Mouse (Mus musculus) heart, postnatal 14 days (tissue): Measurements from ENCODE around the gene Rabgap1l. TPM values are rescaled to one million over a fixed set of nuclear protein-coding genes. Genes with fewer than 3 reads are reported as not detected.

Experiments used
- DNase-seq, 2 experiments: peaks; one replicate each; pipeline ENCODE4 v3.0.0; 2021 to 2022
- intact Hi-C: fragments of 180-260 bp; cut with DNase I; formaldehyde crosslinking; loops from one replicate; pipeline ENCODE4 v1.15.1; 2025
- long read RNA-seq, 2 experiments: library from polyadenylated mRNA; stranded (forward); transcript quantifications; one replicate each; pipeline ENCODE4 v2.0.0; 2021
- total RNA-seq, 2 experiments: library from RNA; stranded (reverse); gene quantifications; 2 replicates each; pipeline ENCODE4 v1.2.3; 2021

Gene Rabgap1l
- 10 to 100 TPM; 71.1 to 83.6 TPM for total RNA-seq
- long read RNA-seq, experiment 1, transcript Rabgap1l-201 (21 exons, 2,748 nt), result major isoform, 32 of 45 reads
- long read RNA-seq, experiment 1, partial matches to known transcripts, result 3 of 45 reads
- long read RNA-seq, experiment 1, other reads (novel, unspliced or antisense), result 10 of 45 reads
- long read RNA-seq, experiment 2, transcript Rabgap1l-201 (21 exons, 2,748 nt), result major isoform, 21 of 30 reads
- long read RNA-seq, experiment 2, partial matches to known transcripts, result 1 of 30 reads
- long read RNA-seq, experiment 2, other reads (novel, unspliced or antisense), result 8 of 30 reads

- intact Hi-C loops, result loop anchor here (2.0 to 5.0 kb wide), 2 partner anchors 46 to 114 kb away; partner anchors contain the start of gene Rc3h1
- DNase-seq, result peak; percentile 88 to 90
Measured at GRCm38 (mm10) chr1:160792686-160793355, at the start of gene Rabgap1l. TSS of gene Rabgap1l (minus strand) at chr1:160793211.

DNA sequence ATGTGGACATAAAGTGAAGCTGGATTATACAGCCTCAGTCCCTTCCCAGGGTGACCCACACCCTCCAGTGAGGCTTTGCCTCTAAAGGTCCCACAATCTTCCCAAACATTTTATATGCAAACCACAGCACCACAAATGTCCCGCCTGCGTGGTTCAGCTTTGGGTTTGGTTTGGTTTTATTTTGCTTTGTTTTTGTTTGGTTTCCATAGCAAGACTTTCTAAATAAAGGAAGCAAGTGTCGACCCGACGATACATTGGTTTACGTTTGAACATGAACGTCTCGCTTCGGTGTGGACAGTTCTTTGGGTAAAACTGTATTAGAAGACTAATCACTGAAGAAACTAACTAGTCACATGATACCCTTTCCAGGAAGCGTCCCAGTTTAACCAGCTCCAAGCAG is 49.6 kb upstream of the Rabgap1l start:
- intact Hi-C loops, result no loop called here
- DNase-seq, result no peak

DNA sequence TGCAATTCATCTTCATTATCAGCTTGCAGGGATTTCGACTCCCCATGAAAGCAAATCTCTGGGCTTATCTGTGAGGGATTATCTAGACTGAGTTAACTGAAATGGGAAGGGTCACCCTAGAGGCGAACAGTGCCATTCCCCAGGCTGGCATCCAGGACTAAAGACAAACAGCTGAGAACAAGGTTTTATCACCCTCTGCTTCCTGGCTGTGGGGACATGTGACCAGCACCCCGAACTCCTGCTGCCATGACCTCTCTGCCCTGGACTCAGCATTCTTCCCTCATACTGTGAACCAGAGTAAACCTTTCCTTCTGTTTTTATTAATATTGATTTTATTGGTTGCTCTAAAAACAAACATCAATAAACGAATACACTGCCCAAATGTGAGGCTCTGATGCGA is 47.6 kb upstream of the Rabgap1l start:
- intact Hi-C loops, result no loop called here
- DNase-seq, result no peak

DNA sequence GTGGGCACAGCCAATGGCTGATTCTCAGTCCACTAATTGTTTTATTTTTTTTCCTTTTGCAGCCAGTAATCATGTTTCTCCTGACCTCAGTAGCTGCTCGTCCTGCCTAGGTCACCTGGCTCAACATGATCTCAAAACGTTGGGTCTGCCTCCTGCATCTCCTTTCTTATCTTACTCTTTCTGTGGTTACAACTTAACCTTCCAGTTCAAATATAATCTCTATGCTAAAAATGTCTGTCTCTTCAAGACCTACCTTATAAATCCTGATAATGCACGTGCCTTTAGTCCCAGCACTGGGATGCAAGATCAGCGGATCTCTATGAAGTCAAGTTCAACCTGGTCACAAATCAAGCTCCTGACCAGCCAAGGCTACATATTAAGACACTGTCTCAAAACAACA is 46.1 kb upstream of the Rabgap1l start:
- intact Hi-C loops, result no loop called here
- DNase-seq, result no peak

GRCm38 (mm10) chr1:160834446-160834845 is 41.4 kb upstream of the Rabgap1l start:
- intact Hi-C loops, result no loop called here

DNA sequence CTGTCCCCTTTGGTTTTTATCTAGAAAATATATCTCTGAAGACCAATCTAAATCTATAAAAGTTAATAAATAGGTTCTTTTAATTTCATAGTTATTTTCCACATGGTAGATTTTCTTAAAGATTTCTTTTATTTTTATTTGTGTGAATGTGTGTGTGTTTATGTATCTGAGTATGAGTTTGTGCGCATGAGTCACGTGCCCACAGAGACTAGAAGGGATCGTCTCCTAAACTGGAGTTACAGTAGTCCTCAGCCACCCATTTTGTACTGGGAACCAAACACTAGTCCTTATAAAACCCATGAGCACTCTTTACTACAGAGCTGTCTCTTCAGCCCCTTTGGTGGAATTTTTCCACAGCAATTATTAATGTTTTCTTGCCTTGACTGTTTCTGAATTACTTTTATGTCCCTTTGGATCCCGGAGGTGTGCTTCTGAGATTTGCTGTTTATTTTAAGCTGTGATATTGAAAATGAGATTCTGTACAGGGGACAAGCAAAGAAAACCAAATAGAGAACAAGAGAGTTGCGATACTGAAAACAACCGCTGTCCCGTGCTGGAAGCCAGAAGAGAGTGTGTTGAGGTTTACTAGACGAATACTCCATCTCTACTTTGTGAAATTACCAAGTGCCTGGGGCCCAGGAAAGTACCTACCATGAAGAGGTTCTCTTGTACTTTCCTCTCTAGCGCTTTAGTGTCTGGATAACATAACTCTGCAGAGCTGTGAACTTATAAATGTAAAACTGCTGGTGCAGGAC is 39.4 kb upstream of the Rabgap1l start:
- DNase-seq, result no peak
- intact Hi-C loops, result no loop called here

More at GRCm38 (mm10) chr1:160834446-160834845, 41.4 kb upstream of the Rabgap1l start:
- no peak for DNase-seq

DNA sequence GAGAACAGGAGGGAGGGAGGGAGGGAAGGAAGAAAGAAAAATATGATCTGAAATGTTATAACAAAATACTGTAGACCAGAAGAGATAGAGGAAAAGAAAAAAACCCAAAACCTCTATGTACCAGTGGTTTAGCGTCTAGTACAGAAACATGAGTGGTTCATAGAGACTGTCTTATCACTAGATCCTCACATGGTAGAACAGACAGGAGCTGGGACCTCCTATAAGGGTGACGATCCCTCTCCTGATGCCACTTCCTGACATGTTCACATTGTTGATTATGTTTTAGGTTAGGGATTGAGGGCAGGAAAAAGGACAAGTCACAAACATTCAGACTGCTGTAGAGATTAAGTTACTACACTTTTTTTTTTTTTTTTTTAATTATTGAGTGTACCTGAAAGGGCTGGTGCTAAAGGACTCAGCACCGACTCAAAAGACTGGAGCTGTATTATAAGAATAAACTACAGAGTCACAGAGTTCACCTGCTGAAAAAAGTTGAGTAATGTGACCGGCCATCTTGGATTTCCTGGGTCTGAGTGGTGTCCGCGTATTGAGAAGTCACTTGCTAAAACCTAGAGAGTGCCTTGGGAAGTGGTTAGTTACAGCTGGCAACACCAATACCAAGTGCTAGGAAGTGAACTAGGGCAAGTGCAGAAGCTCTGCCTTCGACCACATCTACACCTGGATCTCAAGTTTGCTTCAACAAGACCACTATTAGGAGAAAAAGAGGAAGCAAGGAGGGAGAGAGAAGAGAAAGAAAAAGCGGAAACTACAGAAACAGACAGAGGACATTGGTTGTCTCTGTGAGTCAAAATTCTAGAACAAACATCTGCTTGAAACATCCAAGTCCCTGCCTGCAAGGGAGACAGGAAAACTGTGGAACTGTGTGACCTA is 37.8 kb upstream of the Rabgap1l start:
- DNase-seq, result no peak
- intact Hi-C loops, result no loop called here

DNA sequence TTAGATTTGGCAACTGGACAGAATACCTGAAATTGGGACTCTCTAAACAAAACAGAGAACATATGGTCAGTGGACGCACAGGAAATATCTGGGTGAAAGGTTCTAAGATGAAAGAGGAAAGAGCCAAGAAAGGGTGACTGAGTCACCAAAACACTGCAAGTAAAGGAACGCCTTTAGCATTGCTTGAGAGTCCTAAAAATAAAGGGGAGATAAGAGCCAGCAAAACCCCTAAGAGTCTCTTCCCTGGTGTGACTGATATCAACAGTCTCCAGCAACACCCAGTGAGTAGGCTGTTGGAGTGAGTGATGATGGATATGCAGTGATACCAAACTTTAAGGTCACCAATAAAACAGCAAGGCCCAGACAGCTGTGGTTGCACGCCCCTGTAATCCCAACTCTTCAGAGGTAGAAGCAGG is 32.4 kb upstream of the Rabgap1l start:
- DNase-seq, result no peak
- intact Hi-C loops, result no loop called here

DNA sequence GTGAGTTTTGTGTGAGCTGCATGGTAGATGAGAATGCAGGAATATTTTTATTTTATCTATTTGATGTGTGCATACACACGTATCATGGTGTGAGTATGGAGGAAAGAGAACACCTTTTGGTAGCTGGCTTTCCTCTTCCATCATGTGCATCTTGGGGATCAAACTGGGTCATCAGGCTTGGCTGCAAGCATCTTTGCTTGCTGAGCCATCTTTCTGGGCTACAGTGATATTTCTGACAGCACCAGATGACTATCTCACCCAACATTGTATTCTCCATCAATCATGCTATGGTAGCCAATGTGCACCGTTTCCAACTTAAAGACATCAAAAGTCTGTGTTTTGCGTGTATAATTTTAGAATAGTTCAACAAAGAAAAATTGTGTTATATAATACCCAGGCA is 30.6 kb upstream of the Rabgap1l start:
- intact Hi-C loops, result no loop called here
- DNase-seq, result no peak

DNA sequence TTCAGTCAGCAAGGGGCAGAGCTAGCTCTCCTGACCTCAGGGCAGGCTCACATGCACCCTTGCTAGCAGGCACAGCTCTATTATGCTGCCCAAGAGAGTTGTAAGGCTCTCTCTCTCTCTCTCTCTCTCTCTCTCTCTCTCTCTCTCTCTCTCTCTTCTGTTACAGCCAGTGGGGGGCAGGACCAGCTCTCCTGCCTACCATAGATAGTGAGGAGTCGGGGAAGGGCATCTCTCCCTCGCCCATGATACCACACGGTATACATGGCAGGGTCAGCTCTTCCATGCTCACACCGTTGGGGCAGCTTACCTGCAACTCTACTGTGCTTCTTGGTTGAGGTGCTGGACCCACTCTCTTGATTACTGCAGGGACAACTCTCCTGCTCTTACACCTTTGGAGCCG is 21.2 kb upstream of the Rabgap1l start:
- no peak for DNase-seq
- intact Hi-C loops, result no loop called here

DNA sequence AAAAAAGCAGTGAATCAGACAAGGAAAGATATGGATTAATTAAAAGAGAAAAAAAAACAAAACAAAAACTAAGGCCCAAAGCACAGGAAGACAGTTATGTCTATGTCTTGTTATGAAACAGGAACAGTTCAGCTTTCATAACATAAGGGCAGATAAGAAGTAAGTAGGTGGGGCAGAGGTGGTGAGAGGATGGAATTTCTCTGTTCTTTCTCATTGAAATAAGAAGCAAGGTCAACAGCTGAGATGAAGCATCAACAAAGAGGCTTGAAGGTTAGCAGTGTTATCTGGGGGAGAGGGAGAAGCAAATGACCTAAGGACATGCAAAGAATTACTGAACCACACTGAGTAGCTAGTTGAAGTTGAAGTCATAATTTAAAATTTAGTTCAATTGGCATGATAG is 19.4 kb upstream of the Rabgap1l start:
- no peak for DNase-seq
- intact Hi-C loops, result no loop called here

DNA sequence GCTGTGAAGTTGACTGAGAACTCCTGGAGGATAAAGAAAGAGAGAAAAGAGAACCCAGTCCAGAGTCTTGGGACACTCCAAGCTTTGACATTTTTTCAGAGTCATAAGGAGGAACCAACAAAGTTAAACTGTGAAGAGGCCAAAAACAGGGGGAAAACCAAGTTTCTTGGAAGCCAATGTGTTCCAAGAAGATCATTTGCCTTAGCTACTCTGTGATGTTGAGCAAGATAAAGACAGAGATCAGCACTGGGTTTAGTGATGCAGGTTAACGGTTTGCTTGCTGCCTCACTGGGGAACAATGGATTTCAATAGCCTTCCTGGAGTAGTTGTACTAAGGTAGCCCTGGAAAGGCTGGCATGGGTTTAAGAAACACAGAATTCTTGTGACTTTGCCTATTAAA is 18.9 kb upstream of the Rabgap1l start:
- intact Hi-C loops, result no loop called here
- no peak for DNase-seq

- DNase-seq, result no peak
- intact Hi-C loops, result no loop called here
Measured at GRCm38 (mm10) chr1:160805268-160805667, 12.3 kb upstream of the Rabgap1l start.

- intact Hi-C loops, result no loop called here
- DNase-seq, result no peak
Measured at GRCm38 (mm10) chr1:160799972-160800371, 7.0 kb upstream of the Rabgap1l start.

DNA sequence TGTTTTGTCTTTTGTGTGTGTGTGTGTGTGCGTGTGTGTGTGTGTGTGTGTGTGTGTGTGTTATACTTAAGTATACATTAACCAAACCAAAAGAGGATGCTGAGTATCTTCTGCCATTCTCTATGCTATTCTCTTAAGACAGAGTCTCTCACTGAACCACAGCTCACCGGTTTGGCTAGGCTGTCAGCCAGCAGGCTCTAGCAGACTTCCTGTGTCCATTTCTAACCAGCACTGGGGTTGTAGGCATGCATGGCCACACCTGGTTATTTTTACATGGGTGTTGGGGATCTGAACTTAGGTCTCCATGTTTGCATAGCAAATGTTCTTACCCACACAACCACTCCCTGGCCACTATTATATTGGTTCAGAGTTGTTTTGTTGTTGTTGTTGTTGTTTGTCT is 2.0 kb upstream of the Rabgap1l start:
- intact Hi-C loops, result no loop called here
- DNase-seq, result no peak

DNA sequence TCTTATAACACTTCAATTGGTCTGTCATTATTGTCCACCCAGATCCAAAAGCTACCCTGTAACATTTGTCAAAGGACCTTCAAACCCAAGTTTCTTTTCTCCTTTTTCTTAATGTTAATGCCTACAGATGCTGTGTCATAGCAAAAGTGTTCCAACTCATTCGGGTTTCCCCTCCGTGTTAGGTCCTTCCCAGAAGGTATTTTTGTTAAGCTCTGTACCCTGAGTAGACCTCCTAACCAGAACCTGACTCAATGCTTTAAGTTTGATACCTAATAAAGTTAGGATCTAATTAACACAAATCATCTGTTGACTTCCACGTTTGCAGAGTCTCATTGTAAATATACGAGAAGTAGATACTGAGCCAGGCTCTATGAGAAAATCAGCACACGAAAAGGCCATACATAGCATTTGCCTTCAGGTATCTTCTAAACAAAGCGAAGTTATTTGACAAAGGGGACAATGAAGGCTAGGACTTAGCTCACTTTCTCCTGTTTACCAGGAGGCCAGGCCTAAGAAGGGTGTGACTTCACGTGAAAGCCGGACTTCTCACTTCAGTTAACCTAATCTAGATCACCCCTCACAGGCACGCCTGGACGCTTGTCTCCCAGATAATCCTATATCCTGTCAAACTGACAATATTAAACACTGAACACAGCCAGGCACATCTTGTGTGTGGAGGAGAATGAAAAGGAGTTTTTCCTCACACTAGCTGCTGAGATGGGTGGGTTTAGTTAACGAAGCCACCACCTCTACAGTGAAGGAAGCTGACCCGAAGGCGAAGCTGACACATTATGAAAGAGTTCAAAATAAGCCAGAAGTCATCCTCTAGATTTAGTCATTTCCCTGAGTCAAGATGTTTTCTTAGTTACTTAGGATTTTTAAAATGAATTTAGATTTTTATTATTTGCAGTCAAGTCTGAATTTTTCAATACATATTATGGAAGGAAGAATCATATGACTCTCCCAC is 1.1 kb upstream of the Rabgap1l start:
- DNase-seq, result no peak
- intact Hi-C loops, result loop anchor here (2.0 to 5.0 kb wide), 2 partner anchors 47 to 113 kb away; partner anchors contain the start of gene Rc3h1

DNA sequence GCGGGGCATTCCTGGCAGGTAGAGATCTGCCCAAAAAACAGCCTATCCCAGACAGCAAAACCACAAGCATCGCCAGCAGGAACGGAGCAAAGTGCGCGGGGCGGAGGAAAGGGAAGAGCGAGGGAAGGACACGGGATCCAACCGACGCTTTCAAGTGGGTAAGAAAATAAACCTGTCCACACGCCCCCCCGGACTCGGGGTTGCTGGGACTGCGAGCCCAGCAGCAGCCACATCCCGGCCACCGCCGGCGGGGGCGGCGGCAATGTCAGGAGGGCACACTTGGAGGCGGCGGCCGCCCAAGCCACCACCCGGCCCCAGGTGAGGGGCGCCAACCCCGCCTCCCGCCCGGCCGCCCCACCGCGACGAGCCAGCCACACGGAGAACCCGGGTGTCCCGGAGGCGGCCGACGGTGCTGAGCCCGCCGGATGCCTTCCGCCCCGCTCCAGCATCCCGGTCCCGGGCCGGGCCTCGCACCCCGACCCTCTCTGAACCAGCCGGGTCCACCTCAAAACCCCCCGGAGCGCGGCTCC is 790 bp downstream of the Rabgap1l start:
- intact Hi-C loops, result loop anchor here (2.0 to 5.0 kb wide), 2 partner anchors 45 to 115 kb away; partner anchors contain the start of gene Rc3h1

GRCm38 (mm10) chr1:160791381-160792155 is 1.4 kb downstream of the Rabgap1l start:
- intact Hi-C loops, result loop anchor here (2.0 to 5.0 kb wide), 2 partner anchors 45 to 116 kb away; partner anchors contain the start of gene Rc3h1
- DNase-seq, result peak; percentile 36 to 52

More for the DNA sequence above, 790 bp downstream of the Rabgap1l start:
- DNase-seq, result peak in 1 of 2 experiments; percentile 44
